Mouse (Mus musculus) fibroblast of lung, adult 2 months (primary cell): Measurements from ENCODE around the gene Maml2.

Source experiments
- DNase-seq: peaks from one replicate; pipeline ENCODE4 v3.0.0-alpha.2; 2011; ENCODE audit warnings: low read depth

Maml2 gene

DNA sequence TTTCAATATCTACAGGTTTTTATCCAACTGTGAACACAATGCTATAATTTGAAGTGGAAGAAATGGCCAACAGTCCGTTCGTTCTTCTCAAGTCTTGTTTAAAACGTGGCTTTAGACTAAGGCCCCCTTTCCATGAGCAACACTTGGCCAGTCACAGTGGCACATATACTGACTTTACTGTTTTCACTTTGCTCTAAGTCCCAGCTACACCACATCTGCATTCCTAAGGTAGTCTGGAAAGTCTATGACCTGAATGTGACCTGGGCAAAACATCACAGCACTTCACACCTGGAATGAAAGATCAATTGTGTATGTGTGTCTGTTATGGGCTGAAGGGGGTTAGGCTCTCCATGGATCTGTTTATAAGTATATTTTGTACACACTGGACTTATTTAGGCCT lies 151.0 kb downstream of the Maml2 start:
- DNase-seq, result no peak

DNA sequence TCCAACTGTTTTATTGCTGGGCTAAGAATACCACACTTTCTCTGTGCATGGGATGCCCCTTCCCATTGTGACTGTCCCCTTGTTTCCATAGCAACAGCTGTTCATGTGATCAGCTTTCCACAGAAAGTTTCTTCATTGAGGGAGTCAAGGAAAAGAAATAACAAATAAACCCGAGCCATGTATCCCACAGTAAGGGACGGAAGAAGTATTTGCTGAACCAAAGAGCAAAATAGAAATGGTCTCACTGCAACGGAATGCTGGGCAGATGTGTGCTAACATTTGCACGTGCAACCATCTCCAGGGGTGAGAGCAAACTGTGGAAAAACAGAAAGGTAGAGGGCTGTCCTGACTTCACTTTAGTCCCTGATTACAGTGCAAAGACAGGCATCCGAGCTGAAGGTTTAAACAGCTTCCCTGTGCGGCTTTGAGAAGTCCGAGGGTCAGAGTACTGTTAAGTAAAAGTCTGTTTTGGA lies 156.9 kb downstream of the Maml2 start:
- DNase-seq, result peak; percentile 68

DNA sequence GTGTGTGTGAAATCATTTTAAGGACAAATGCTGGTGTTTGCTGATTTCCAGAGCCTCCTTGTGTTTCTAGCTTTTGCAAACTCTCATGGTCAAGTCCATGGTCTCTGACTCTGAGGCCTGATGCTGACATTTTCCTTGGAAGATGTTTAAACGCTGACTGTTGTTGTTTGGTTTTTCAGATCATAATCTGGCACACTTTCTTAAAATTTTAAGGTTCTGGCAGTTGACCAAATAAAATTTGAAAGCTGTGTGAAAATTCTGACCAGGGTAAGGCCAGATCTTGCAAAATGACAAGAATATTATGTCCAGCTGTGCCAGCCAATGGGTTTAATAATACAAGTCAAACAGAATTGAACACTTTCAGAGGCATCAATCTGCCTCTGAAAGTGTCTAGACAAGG lies 157.5 kb downstream of the Maml2 start:
- DNase-seq, result peak; percentile 61

DNA sequence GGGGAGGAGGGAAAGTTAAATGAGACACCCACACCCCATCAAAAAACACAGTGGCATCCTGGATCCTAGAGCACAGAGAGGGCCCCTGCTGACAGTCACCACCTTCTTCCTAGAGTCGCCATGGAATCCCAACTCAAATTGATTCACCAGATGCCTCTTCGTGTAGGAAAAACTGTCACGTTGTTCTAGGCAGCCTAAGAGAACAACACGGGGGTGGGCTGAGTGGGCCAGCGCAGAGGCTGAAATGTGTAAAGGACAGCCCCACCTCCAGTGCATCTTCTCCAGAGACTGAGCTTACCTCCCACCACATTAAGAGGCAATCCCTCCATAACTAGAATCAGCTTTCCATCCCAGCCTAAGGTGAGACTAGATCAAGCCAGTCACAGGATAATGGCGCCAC lies 160.0 kb downstream of the Maml2 start:
- no peak for DNase-seq

DNA sequence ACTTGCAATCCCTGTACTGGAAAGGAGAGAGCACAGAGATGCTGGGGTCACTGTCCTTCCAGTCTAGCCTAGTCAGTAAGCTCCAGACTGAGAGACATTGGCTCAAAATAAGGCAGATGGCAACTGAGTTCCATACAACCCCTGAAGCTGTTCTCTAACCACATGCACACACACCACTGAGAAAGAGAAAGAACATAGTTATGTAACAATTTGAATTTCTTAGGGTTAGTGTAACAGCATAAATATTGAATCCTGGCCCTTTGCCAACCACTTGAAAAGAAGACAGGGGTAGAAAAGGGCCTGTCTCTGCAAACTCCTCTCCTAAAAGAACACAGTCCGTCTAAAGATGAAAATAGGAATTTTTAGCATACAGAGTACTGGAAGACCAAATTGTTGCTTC lies 161.6 kb downstream of the Maml2 start:
- DNase-seq, result no peak

DNA sequence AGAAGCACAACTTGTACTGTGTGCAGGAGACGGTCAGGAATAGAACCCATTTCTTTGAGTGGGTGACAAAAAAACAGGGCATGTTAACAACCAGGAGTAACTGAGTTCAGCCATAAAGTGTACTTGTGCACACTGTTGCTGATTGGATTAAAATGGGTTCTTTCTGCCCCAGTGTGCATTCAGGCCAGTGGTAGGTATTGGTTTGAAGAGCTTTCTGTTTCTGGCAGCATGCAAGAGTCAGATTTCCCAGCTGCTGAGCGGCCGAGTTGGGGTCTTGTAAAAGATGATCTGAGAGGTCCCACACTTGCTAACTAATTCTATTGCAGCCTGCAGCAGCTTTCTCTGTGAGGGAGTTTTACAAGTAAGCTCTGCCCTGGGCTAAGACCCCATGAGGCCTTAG lies 162.3 kb downstream of the Maml2 start:
- DNase-seq, result no peak

DNA sequence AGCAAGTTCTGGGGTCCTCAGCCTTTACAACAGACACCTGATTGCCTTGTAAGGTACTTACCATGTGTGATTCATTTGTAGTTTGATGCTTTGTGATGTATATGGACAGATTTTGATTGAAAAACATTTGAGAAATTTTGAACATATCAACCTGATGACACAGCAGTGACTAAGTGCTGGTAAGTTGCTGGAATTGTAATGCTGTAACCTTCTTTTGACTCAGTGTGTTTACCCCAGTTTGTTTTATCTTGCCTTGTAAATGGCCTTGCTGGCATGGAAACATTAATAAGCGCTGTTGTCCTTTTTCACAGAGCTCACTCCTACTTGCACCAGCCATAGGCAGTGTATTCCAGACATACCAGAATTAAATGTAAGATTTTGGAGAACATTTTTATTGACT lies 163.2 kb downstream of the Maml2 start:
- no peak for DNase-seq

DNA sequence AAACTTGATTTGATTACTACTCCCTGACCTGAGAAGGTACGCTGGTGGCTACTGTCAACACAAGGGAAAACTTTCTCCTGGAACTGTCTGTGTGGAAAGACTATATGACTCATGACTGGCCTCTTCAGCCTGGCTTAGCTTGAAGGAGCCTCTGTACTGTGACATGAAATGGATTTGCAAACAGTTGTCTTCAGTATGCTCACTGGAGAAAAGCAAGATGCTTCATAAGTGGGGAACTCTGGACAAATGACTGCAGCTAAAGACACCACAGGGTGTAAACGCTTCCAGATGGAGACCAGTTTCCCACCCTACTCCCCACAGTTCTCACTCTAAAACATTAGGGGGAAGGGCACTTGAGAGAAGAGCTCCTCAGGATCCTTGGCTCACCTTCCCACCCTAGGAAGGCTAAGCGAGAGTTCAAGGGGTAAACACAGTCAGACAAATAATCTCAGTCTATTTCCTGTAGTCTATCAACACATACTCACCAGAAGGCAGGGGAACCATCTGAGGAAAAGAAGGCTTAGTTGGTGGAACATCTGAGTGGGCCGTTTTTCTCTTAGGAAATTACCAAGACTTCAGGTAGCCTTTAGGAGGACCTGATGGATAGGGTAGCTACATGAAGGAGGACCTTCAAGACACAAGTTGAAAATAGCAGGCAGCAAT lies 167.7 kb downstream of the Maml2 start:
- no peak for DNase-seq

DNA sequence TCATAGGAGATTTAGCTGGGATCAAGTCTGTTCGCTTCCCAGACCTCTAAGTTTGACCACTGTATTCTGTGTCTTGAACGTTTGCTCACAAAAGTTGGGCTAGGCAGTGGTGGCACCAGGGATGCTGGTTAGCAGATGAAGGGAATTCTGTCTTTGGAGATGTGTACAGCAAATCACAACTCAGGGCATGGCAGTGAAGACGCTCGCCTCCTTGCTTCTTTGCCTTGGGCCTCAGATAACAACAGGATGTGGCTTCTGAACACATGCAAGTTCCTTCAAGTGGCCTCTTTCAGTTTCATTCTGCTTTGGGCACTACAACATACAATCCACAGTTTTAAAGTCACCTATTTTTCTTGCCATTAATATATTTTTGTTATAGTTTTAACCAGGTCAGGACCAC lies 168.6 kb downstream of the Maml2 start:
- DNase-seq, result no peak

DNA sequence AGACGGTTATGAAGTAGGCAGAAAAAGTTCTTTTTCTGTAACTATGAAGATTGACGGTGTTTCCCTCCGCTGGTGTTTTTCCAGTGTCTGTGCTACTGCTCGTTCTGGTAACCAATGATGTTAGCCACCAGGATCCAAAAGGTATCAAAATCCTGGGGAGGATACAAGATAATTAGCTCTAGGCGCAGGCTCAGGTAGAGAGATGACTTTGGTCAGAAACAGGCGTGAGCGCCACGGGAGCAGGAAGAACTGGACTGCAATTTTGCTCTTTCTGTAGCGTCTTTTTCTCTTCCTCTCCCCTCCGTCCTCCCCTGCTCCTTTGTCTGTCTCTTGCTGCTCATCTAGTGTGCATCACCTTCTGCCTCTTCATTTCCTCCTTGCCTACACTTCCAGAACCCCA lies 169.1 kb downstream of the Maml2 start:
- DNase-seq, result no peak

DNA sequence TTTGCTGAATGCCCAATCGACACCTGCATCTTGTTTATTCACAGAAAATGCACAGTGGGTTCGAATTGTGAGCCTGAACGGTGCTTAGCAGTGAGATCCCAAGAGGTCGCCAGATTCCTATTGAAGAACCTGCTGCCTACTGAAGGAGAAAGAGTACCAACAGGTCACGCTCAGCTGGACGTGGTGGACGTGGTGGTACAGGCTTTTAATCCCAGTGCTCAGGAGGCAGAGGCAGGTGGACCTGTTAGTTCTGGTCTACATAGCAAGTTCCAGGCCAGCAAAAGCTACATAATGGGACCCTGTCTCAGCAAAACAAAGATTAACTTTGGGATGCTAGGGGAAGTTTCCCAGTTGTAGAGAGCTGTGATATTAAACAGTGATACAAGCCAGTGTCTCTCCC lies 170.0 kb downstream of the Maml2 start:
- DNase-seq, result no peak

DNA sequence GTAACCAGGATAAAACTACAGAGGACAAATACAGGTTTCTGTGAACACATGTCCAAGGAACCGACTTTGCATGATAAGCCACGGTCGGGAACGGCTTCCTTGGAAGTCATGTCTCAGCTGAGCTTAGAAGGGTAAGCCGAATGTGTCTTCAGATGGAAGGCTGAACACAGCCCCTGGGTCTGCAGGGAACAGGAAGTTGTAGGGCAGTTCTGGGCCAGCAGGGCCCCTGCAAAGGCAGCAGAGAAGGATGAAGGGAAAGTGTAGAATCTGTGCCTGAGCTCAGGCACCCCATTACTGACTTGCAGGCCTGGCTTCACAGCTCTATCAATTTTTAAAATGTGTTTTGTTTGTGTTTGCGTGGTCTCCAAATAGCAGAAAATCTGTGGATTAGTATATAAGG lies 171.0 kb downstream of the Maml2 start:
- no peak for DNase-seq

DNA sequence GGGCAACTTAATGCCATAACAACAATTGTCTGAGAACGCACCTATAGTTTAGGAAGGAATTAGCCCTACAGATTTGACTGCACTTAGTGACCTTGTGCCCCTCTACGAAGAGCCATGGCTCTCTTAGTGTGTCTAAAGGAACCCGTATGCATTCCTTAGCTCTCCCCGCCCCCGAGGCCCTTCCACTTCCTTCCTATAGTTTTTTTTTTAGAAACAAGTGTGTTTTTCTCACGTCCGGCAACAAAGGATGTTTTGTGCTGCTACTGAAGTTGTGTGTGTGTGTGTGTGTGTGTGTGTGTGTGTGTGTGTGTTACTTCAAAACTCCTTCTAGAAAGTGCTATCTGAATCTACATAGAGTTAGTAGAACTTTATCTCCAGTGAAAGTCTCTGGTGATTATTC lies 172.3 kb downstream of the Maml2 start:
- no peak for DNase-seq

DNA sequence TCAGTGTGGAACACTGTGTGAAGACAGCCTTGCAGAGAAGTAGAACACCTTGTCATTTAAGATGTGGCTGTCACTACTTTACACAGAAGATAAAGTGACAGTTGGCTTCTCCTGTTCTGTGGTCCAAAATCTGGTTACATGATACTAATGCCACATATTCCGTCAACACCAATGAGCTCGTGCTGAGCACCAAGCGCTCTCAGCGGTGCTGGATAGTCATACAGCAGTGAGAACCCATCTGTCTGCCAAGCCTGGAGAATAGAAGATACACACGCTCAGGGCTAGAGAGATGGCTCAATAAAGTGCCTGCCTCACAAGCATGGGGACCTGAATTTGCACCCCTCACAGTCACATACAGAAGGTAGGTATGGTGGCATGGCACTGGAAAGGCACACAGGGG lies 177.2 kb downstream of the Maml2 start:
- DNase-seq, result no peak

DNA sequence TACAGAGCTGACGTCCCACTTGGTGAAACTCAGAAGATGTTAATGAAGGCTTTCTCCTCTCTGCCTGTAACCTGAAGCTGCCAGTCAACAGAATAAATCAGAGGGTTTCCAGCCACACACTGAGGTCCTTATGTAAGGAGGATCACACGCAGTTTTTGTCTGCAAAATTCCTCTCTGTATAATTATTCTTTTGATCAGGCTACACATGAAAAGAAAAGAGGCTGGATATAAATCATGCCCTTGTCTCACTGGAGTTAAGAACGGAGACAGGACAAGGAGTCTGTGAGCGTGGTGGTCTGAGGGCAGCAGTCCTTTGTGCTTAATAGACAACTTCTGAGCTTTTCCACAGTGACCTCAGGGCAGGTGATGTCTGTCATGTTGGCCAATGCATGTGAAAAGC lies 181.5 kb downstream of the Maml2 start:
- no peak for DNase-seq

DNA sequence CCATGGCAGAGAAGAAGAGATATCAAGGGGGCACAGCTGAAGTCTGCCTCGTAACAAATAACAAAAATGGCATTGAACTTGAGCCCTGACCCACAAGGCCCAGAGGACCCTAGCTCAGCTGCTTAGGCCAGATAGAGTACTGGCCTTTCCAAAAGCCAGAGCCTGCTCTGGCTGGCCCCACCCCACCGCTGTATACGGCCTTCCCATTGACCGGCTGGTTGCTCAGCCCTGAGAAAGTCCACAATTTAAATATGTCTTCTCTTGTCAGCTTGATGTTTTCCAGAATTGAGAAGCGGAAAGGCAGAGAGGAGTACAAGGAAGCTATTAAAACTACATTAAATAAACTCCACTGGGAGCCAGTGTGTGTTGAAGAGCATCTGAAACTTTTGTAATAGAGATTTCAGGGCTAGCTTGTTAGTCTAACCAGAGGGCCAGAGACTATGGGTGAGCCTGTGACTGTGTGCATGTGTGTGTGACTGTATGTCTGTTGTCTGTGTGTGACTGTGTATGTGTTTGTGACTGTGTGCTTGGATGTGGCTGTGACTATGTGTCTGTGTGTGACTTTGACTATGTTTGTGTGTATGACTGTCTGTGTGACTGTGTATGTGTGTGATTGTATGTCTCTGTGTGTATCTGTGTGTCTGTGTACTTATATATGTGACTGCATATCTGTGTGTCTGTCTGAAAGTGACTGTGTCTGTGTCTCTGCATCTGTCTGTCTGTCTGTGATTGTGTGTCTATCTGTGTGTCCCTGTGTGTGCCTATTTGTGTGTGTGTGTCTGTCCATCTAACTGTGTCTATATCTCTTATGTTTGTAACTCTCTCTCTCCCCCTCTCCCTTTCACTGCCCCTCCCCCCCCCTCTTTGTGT lies 185.7 kb downstream of the Maml2 start:
- no peak for DNase-seq

DNA sequence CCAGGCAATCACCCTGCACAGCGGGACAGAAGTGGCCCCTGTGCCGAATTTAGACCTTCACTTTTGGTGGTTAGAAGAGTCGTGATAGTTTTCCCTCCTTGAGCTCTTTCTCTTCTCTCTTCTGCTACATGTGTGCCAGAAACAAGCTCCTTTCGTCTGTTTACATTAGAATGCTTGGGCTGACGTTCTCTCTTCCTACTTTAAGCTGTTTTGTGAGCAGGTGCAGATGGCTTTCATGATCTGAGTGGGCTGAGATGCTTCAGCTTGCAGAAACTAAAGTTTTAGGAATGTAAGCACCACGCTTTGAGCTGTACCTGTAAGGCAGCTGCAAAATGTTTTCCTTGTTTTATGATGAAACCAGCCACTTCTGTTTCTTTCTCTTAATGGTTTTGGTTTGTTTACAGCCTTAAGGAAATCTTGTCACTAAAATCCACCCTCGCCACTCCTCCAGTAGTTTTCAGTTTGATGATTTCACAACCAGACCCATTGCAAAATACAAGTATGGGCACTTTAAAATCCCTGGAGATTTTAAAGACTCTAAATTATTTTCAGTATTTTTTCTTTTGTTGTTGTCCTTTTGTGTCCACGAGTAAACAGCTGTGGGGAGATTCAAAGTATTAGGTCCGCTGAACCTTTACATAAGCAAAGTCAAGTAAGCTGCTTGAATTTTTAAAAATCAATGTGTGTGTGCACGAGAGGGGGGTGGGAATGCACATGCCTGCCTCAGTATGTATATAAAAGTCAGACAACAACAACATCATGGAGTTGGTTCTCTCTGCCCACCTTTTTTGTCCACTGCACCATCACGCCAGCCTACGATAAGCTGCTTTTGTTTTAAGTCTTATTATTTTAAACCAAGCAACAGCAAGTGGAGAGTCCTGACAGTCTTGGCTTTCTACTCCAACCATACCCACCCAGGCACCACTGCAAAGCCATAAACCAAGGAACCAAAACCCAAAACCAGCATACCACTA lies 186.8 kb downstream of the Maml2 start:
- no peak for DNase-seq

DNA sequence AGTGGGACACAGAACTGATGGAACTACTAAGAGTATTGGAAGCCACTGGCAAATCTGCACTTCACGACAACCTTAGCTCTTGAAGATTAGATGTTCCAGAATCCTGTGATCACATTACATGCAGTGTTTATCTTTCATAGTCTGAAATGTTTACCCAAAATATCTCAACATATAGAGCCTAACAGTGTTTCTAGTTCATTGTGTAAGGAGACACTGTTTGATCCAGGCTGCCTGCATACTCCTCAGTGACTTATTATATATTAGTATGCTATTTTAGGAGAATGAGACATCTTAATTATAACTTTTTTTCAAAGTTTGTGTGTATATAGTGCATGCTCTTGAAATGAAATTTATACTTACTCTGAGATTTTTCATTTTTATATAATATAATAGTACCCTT lies 188.2 kb downstream of the Maml2 start:
- no peak for DNase-seq

DNA sequence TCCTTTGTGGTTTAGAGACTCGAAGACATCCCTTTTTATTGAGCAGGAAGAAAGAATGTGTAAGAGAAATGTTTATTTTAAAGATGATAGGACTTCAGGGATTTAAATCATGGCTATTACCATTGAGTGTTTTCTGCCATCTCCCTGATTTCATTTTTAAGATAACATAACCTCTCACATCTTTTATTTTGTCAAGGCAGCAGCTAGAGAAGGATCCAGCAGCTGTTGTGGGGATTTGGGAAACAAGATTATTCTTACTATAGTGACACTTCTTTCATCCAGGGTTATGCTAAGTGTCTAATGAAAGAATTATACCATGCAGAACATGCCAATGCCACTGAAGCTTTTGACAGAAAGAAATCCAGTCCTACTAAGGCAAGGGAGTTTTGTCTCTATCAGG lies 193.3 kb downstream of the Maml2 start:
- DNase-seq, result no peak

DNA sequence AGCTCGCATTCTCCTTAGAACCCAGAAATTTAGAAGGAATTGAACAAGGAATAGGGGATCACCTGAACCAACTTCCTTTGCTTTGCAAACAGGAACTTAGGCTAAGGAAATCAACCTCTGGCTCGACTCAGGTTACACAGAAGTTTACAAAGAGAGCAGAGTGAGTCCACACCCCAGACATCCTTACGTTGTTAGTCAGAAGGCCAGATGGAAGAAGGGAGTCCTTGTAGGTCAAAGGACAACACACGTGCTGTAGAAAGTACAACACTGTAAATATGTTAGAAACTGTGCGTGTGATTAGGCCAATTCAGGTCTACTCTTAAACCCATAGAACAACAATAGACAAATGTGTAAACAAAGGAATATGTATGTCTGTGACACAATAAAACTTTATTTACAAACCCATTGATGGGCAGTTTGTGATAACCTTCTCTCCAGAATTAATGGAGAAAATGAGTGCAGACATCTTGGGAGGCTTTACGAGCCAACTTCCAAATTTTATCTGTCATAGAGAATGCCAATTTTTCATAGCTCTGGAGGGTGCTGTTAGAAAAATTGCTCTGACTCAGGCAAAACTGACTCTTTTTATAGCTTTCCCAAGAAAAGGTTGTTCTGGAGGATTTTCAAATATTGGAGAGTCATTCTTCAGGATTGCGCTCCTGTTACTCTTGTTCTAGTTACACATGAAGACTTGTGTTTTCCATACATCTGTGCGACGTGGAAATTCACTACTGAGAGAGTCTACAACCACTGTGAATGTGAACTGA lies 194.3 kb downstream of the Maml2 start:
- peak; percentile 70 for DNase-seq

DNA sequence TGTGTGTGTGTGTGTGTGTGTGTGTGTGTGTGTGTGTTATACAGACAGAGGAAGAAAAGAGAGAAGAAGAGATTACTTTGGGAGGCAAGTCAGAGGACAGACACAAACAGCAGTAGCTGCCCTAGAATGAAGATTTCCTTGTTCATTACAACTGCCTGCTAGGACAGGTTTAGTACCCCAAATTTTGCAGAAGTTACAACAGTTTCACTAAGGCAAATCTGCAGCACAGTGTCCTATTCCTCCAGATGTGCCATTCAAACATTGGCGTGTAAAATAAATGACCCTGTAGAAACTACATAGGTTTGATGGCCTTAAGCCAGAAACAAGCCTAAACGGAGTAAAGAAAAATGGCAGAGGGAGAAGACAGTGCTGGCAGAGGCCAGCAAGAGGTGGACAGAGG lies 195.1 kb downstream of the Maml2 start:
- no peak for DNase-seq

DNA sequence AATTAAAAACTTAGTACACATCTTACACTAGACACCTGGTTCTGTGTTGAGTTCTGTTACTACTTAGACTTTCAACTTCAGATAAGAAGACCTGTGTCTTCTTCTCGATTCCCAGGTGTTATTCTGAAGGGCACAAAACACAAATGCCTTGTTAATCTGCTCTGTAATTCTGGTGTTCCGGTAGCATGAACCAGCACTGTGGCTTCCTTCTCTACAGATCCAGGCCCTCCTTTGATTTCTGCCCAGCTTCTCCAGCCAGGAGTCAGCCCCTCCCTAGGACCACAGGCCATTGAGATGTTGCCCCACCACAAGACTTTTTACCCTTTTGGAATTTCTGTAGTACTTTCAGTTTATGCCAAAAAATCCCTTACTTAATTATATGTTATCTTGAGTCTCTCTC lies 196.0 kb downstream of the Maml2 start:
- no peak for DNase-seq
